Mouse (Mus musculus) urinary bladder, adult 18-20 months (tissue): Measurements from ENCODE around the gene Krt71.

Experiments
- DNase-seq, 2 experiments: peaks; one replicate each; pipeline ENCODE4 v3.0.0; 2022; ENCODE audit warnings: low spot score in 2 of 2, mixed read lengths in 2 of 2

Krt71 gene

GRCm38 (mm10) chr15:101688161-101688560 lies 54.7 kb downstream of the Krt71 start:
- DNase-seq: no peak
